Mouse (Mus musculus): Measurements from ENCODE around the gene Ccdc18. TPM values are rescaled to one million over a fixed set of nuclear protein-coding genes. Genes with fewer than 3 reads are reported as not detected.
A peak's percentile ranks its signal among the peaks of the same experiment; 100 is the strongest.
"Not testable (repeated sequence)": the region's sequence is repeated elsewhere in the genome, so short reads cannot be mapped to it uniquely, and the experiment has no call there.

Ccdc18 gene
- total RNA-seq, 2 experiments from 2014 or later, result 0.91 to 1.2 TPM

DNA sequence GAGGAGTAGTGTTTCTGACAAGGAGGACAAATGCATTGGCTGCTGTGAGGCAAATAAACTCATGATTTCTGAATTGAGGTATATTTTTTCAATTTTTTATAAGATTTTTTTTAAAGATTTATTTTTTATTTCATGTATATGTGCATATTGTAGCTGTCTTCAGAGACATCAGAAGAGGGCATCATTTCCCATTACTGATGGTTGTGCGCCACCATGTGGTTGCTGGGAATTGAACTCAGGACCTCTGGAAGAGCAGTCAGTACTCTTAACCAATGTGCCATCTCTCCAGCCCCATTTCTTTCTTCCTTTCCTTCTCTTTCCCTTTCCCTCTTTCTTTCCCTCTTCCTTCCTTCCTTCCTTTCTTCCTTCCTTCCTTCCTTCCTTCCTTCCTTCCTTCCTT lies 31.0 kb downstream of the Ccdc18 start:
- DNase-seq (ENCODE audit: extremely low spot score in 1 of 2, low spot score in 2 of 2), result peak; percentile 7 to 13
- Histone ChIP-seq H3K27ac (no peak overlapping the region), H3K4me3 (no peak overlapping the region)
- peak; percentile 48 for TF ChIP-seq CTCF (IDR thresholded peaks at IDR 0.05)
- intact Hi-C loops (cut with DNase I), result loop anchor here (2.0 kb wide), 1 partner anchor 129 kb away; no protein-coding TSS in a partner anchor

DNA sequence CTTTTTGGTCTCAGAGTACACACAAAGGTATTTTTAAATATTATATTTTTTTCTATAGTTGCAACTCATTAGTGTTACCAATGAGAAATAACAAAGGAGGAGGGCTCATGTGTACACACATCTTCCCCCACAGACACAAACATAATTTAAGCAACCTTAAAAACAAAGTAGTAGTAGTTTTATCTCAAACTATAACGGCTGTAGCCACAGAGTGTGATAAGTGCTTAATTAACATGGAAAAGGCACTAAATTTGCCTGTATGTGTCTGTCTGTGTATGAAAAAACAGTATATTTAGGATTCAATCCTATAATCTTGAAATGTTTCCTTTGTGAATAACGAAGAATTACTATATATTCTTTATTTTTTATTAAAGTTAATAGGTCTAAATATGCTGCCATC lies 51.4 kb downstream of the Ccdc18 start:
- no peak for DNase-seq (ENCODE audit: extremely low spot score in 1 of 2, low spot score in 2 of 2)
- no peak for TF ChIP-seq CTCF (IDR thresholded peaks at IDR 0.05)
- Histone ChIP-seq H3K4me3 (no peak overlapping the region), H3K27ac (no peak overlapping the region)
- intact Hi-C loops (cut with DNase I), result no loop called here

DNA sequence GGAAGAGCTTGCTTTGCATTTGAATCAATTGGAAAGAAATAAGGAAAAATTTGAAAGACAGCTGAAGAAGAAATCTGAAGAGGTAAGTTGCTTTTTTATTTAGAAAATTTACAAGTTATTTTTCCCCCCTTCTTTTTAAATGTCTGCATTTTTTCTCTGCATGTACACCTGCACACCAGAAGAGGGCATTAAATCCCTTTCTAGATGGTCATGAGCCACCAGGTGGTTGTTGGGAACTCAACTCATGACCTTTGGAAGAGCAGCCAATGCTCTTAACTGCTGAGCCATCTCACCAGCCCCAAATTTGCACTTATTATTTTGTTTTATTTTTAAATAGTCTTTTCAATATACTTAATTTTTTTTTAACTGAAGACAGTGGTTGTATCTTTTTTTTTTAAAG lies 56.3 kb downstream of the Ccdc18 start:
- Histone ChIP-seq H3K27ac (no peak overlapping the region), H3K4me3 (no peak overlapping the region)
- no peak for DNase-seq (ENCODE audit: extremely low spot score in 1 of 2, low spot score in 2 of 2)
- intact Hi-C loops (cut with DNase I), result no loop called here
- peak; percentile 40 for TF ChIP-seq CTCF (IDR thresholded peaks at IDR 0.05)

DNA sequence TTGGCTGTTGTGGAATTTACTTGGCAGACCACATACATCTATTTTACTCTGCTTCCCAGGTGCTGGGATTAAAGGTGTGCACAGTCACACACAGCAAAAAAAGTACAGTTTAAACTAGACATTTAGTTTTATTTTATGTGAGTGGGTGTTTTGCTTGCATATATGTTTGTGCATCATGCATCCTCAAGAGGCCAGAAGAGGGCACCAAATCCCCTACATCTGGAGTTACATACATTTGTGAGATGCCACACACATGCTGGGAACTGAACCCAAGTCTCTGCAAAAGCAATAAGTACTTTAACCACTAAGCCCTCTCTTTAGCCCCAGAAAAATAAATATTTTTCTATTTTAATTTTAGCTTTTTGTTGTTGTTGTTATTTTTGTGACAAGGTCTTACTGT lies 73.3 kb downstream of the Ccdc18 start:
- TF ChIP-seq CTCF (IDR thresholded peaks at IDR 0.05), result no peak
- Histone ChIP-seq H3K27ac (no peak overlapping the region), H3K4me3 (no peak overlapping the region)
- intact Hi-C loops (cut with DNase I), result no loop called here
- DNase-seq (ENCODE audit: extremely low spot score in 1 of 2, low spot score in 2 of 2), result no peak

DNA sequence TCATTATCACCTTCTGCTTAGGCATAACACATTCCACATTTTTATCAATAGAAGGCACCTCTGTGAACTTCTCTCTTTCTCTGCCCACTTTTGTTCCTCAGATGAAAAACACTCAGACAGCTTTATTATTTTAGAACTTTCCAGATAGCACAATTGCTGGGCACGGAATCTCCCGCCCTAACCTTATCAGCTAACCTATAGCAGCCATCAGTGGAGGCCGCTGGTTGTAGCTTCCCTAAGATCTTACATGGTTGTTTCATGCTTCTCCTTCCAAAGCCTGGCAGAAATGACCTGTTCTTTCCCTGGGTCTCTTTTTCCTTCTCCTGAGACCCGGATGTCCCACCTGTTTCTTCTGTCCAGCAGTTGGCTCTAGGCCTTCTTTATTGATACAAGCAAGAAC lies 78.8 kb downstream of the Ccdc18 start:
- no peak for TF ChIP-seq CTCF (IDR thresholded peaks at IDR 0.05)
- intact Hi-C loops (cut with DNase I), result no loop called here
- no peak overlapping the region for H3K4me3 ChIP-seq
- DNase-seq (ENCODE audit: extremely low spot score in 1 of 2, low spot score in 2 of 2), result no peak
- H3K27ac ChIP-seq, result no peak overlapping the region

DNA sequence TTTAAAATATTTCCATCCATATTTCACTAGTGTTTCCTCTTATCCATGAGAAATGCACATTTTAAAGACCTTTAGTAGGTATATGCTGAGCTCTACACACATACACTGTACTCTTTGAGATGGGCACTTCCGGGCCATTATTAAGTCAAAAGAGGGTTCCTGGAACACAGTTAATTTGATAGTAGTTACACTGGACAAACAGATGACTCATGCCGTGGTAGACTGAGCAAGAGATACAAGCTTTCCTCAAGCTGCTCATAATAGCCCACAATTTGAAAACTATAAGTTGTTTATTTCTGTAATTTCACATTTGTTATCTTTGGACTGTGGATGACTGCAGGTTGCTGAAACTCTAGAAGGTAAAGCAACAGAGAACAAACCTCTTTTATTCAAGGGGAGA lies 82.3 kb downstream of the Ccdc18 start:
- Histone ChIP-seq H3K27ac (no peak overlapping the region), H3K4me3 (no peak overlapping the region)
- intact Hi-C loops (cut with DNase I), result no loop called here
- DNase-seq (ENCODE audit: extremely low spot score in 1 of 2, low spot score in 2 of 2), result no peak
- TF ChIP-seq CTCF (IDR thresholded peaks at IDR 0.05), result no peak

DNA sequence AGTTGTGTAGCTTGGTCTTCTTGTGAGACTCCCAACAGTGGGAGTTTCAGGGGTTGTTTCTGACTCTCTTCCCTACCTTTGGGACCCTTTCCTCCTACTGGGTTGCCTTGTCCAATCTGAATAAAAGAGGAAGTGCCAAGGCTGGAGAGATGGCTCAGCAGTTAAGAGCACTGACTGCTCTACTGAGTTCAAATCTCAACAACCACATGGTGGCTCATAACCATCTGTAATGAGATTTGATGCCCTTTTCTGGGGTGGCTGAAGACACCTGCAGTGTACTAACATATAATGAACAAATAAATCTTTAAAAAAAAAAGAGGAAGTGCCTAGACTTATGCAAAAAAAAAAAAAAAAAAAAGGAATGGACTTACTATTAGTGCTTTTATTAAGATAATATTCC lies 91.4 kb downstream of the Ccdc18 start:
- no peak for TF ChIP-seq CTCF (IDR thresholded peaks at IDR 0.05)
- intact Hi-C loops (cut with DNase I), result no loop called here
- Histone ChIP-seq H3K4me3 (no peak overlapping the region), H3K27ac (no peak overlapping the region)
- no peak for DNase-seq (ENCODE audit: extremely low spot score in 1 of 2, low spot score in 2 of 2)

DNA sequence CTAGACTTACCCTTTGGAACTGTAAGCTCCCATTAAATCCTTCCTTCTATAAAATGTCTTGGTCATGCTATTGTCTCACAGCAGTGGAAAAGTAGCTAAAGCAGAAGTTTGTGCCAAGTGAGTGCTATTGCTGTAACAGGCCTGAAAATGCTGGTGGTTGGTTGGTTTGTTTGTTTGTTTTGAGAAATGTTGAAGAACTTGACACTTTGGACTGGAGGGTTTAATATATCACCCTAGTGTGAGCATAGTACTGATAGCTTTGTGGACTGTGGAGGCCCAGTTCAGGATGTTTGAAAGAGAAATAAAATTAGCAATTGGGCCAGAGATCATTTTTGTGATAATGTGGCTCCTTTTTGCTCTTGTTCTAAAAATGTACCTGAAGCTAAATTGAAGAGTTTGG lies 93.5 kb downstream of the Ccdc18 start:
- Histone ChIP-seq H3K27ac (no peak overlapping the region), H3K4me3 (no peak overlapping the region)
- intact Hi-C loops (cut with DNase I), result no loop called here
- no peak for DNase-seq (ENCODE audit: extremely low spot score in 1 of 2, low spot score in 2 of 2)
- TF ChIP-seq CTCF (IDR thresholded peaks at IDR 0.05), result no peak

DNA sequence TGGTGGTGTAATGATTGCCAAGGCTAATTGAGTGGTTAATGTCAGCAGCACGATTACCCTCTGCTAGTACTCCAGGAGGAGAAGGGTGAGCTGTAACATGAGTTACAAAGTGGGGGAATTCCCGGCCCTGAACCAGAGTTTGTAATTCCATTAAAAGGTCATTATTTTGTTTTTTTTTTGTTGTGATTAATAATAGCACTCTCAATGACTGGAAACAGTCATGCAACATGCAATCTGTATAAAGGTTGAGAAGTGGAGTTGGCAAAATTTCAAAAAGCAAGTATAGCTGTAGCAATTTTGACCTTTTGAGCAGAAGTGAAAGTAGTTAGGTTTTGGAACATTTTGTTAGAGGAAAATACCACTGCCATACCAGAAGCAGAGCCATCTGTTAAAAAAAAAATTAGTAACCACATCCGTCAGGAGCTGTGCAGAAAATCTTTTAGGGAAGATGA lies 113.7 kb downstream of the Ccdc18 start:
- intact Hi-C loops (cut with DNase I), result no loop called here
- DNase-seq (ENCODE audit: extremely low spot score in 1 of 2, low spot score in 2 of 2), result no peak
- TF ChIP-seq CTCF (IDR thresholded peaks at IDR 0.05), result no peak

DNA sequence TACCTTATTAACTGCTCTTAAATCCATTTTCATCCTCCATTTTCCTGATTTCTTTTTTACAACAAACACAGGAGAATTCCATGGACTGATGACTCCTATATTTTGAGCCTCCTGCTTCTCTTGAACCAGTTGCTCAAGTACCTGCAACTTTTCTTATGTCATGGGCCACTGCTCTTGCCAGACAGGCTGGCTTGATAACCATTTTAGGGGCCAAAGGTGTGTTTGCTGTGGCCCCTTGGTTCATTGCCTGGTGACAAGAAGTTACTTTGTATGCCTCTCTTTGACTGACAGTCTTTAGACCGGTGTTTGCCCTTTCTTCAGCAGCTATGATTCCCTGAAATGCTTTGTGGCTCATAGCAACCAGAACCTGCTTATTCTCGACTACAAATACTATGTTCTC lies 117.4 kb downstream of the Ccdc18 start:
- no peak for TF ChIP-seq CTCF (IDR thresholded peaks at IDR 0.05)
- H3K27ac ChIP-seq, result no peak overlapping the region
- no peak for DNase-seq (ENCODE audit: extremely low spot score in 1 of 2, low spot score in 2 of 2)
- H3K4me3 ChIP-seq, result no peak overlapping the region
- intact Hi-C loops (cut with DNase I), result no loop called here

More for the DNA sequence above, 113.7 kb downstream of the Ccdc18 start:
- Histone ChIP-seq H3K4me3 (no peak overlapping the region), H3K27ac (no peak overlapping the region)

DNA sequence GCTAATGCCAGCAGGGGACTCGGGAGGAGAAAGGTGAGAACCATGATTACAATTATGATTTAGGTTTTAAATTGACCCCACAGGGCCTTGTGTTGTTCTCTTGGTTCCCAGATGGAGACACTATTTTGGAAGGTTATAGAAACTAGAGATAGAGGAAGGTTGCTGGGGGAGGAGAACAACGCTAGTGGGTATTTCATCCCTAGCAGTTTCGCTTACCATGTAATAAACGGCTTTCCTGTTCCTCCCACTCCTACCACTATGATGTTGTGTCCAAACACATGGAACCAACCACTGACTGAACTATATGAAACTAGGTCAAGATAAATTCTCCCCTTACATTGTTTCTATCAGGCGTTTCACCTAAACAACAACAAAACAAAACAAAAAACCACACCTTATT lies 122.6 kb downstream of the Ccdc18 start:
- intact Hi-C loops (cut with DNase I), result no loop called here
- Histone ChIP-seq H3K4me3 (no peak overlapping the region), H3K27ac (no peak overlapping the region)
- no peak for DNase-seq (ENCODE audit: extremely low spot score in 1 of 2, low spot score in 2 of 2)
- no peak for TF ChIP-seq CTCF (IDR thresholded peaks at IDR 0.05)

DNA sequence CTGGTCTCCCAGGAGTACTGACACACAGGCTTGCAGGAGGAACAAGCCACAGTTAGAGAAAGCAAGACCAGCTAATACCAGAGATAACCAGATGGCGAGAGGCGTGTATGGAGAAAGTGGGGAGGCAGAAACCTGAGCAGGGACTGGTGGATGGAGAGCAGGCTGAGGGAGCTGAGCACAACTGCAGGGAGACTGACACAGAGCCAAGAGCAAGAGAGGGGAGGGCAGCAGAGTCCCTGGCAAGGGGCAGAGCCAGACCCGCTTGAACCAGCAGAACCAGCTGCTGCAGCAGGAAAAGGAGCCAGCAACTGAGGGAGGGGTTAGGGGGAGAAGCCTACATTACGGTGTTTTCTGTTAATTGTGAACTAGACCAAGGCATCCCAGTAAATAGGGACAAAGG lies 130.0 kb downstream of the Ccdc18 start:
- no peak overlapping the region for H3K27ac ChIP-seq
- peak in 1 of 2 experiments; percentile 17 for DNase-seq (ENCODE audit: extremely low spot score in 1 of 2, low spot score in 2 of 2)
- no peak for TF ChIP-seq CTCF (IDR thresholded peaks at IDR 0.05)
- intact Hi-C loops (cut with DNase I), result loop anchor here (10.0 kb wide), 2 partner anchors 198 to 358 kb away; partner anchors contain the start of genes Mtf2 and Rpl5
- H3K4me3 ChIP-seq, result no peak overlapping the region

DNA sequence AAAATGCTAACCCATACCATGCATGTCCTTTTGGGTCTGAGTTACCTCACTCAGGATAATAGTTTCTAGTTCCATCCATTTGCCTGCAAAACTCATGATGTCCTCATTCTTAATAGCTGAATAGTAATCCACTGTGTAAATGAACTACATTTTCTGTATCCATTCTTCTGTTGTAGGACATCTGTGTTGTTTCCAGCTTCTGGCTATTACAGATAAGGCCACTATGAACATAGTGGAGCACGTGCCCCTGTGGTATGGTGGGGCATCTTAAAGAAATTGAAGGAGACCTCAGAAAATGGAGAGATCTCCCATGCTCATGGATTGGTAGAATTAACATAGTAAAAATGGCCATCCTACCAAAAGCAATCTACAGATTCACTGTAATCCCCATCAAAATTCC lies 131.1 kb downstream of the Ccdc18 start:
- DNase-seq (ENCODE audit: extremely low spot score in 1 of 2, low spot score in 2 of 2); H3K4me3 ChIP-seq; H3K27ac ChIP-seq: not testable (repeated sequence)
- intact Hi-C loops (cut with DNase I), result loop anchor here (10.0 kb wide), 2 partner anchors 199 to 359 kb away; partner anchors contain the start of genes Mtf2 and Rpl5

Data from left cerebral cortex, adult 2 months (tissue).